Mouse (Mus musculus) embryo, embryonic 10 days (tissue): ENCODE data around the gene Zcrb1.
A peak's percentile ranks its signal among the peaks of the same experiment; 100 is the strongest.

Source experiments
- DNase-seq: peaks from one replicate; pipeline ENCODE4 v3.0.0-alpha.2; 2015; ENCODE audit warnings: low spot score

Gene Zcrb1

GRCm38 (mm10) chr15:93371838-93372237 lies 26.3 kb downstream of the Zcrb1 start:
- DNase-seq = no peak

- DNase-seq = no peak
These were observed 29.6 kb downstream of the Zcrb1 start for GRCm38 (mm10) chr15:93368558-93368957.

- no peak for DNase-seq
These were observed 32.6 kb downstream of the Zcrb1 start for GRCm38 (mm10) chr15:93365561-93365960.

GRCm38 (mm10) chr15:93358346-93359095 lies 39.6 kb downstream of the Zcrb1 start:
- no peak for DNase-seq

- DNase-seq = no peak
These were observed 57.3 kb downstream of the Zcrb1 start for GRCm38 (mm10) chr15:93340630-93341379.

GRCm38 (mm10) chr15:93336925-93337761 lies 61.0 kb downstream of the Zcrb1 start, which contains the start of gene Yaf2:
Gene Yaf2, minus strand, starts transcription at chr15:93336935.
- peak; percentile 89 for DNase-seq

GRCm38 (mm10) chr15:93336658-93336924 lies 61.5 kb downstream of the Zcrb1 start:
- DNase-seq = no peak
